Mouse (Mus musculus) MEL (cell line): ENCODE results near the gene Adipor2. TPM values are rescaled to one million over a fixed set of nuclear protein-coding genes. Genes with fewer than 3 reads are reported as not detected.

ENCODE experiments used
- DNase-seq: peaks from one replicate; pipeline ENCODE4 v3.0.0; 2011; ENCODE audit warnings: low read depth, low spot score
- H3K27ac ChIP-seq: 2 replicates; pipeline ENCODE4 v1.5.1; 2012; ENCODE audit warnings: low read depth, mild to moderate bottlenecking, control low read depth, low read length, moderate library complexity; ENCODE audit not compliant: control insufficient read depth
- H3K27me3 ChIP-seq, 2 experiments: fragments of 150-350 bp in 1 of 2; sonication (generic) in 1 of 2; 2 replicates each; pipeline ENCODE4 v1.6.1; 2012; ENCODE audit warnings: low read length in 2 of 2, mild to moderate bottlenecking in 2 of 2, improper control_type of control experiment in 1 of 2, moderate library complexity in 1 of 2; ENCODE audit not compliant: insufficient read depth in 2 of 2, control insufficient read depth in 1 of 2
- H3K36me3 ChIP-seq, 2 experiments: 2 replicates each; pipeline ENCODE4 v1.6.1; 2012 to 2014; ENCODE audit warnings: low read length in 2 of 2, improper control_type of control experiment in 1 of 2, inconsistent platforms in 1 of 2, mild to moderate bottlenecking in 1 of 2; ENCODE audit not compliant: insufficient read depth in 2 of 2, control insufficient read depth in 1 of 2
- H3K4me1 ChIP-seq, 2 experiments: fragments of 150-350 bp in 1 of 2; sonication (generic) in 1 of 2; 2 replicates each; pipeline ENCODE4 v1.6.1; 2012; ENCODE audit warnings: low read length in 2 of 2, improper control_type of control experiment in 1 of 2, mild to moderate bottlenecking in 1 of 2; ENCODE audit not compliant: insufficient read depth in 2 of 2, control insufficient read depth in 1 of 2
- H3K4me3 ChIP-seq, 2 experiments: fragments of 150-350 bp in 1 of 2; sonication (generic) in 1 of 2; 2 replicates each; pipeline ENCODE4 v1.5.1; 2012; ENCODE audit warnings: low read depth in 2 of 2, low read length in 2 of 2, mild to moderate bottlenecking in 2 of 2, moderate library complexity in 2 of 2, control low read depth in 1 of 2, improper control_type of control experiment in 1 of 2; ENCODE audit not compliant: control insufficient read depth in 1 of 2, insufficient read depth in 1 of 2
- H3K79me2 ChIP-seq: 2 replicates; pipeline ENCODE4 v1.6.1; 2012; ENCODE audit warnings: mild to moderate bottlenecking, low read length, moderate library complexity; ENCODE audit not compliant: control insufficient read depth, poor library complexity, insufficient read depth
- H3K9ac ChIP-seq: 2 replicates; pipeline ENCODE4 v1.6.1; 2012; ENCODE audit warnings: low read depth, mild to moderate bottlenecking, control low read depth, low read length, moderate library complexity; ENCODE audit not compliant: control insufficient read depth, poor library complexity, severe bottlenecking
- H3K9me3 ChIP-seq: fragments of 150-350 bp; sonication (generic); replicated peaks from 2 replicates; pipeline ENCODE4 v1.6.1; 2012; ENCODE audit warnings: mild to moderate bottlenecking, low read length, improper control_type of control experiment, moderate library complexity; ENCODE audit not compliant: insufficient read depth
- BHLHE40 ChIP-seq: IDR thresholded peaks from 2 replicates; pipeline ENCODE4 v1.6.1; 2012; ENCODE audit warnings: low read depth, mild to moderate bottlenecking, inconsistent platforms, low read length, improper control_type of control experiment, borderline replicate concordance
- CHD2 ChIP-seq: IDR thresholded peaks from 2 replicates; pipeline ENCODE4 v1.6.1; 2011; ENCODE audit warnings: low read length, improper control_type of control experiment
- ELF1 ChIP-seq: IDR thresholded peaks from 2 replicates; pipeline ENCODE4 v1.6.1; 2014; ENCODE audit warnings: low read depth, mild to moderate bottlenecking, inconsistent platforms, low read length, improper control_type of control experiment, moderate library complexity
- GABPA ChIP-seq: IDR thresholded peaks from 2 replicates; pipeline ENCODE4 v1.6.1; 2012; ENCODE audit warnings: low read depth, mild to moderate bottlenecking, inconsistent platforms, low read length, improper control_type of control experiment, moderate library complexity
- GATA1 ChIP-seq: IDR thresholded peaks from 2 replicates; pipeline ENCODE4 v1.6.1; 2011; ENCODE audit warnings: low read depth, low read length, improper control_type of control experiment
- HCFC1 ChIP-seq: IDR thresholded peaks from 2 replicates; pipeline ENCODE4 v1.6.1; 2012; ENCODE audit warnings: low read depth, mild to moderate bottlenecking, inconsistent platforms, low read length, improper control_type of control experiment, moderate library complexity
- MAFK ChIP-seq: IDR thresholded peaks from 2 replicates; pipeline ENCODE4 v1.6.1; 2011; ENCODE audit warnings: low read depth, mild to moderate bottlenecking, low read length, improper control_type of control experiment, borderline replicate concordance
- MAX ChIP-seq: IDR thresholded peaks from 2 replicates; pipeline ENCODE4 v1.6.1; 2011; ENCODE audit warnings: low read length, improper control_type of control experiment
- MYB ChIP-seq: IDR thresholded peaks from 2 replicates; pipeline ENCODE4 v1.6.1; 2011; ENCODE audit warnings: mild to moderate bottlenecking, low read depth, low read length, improper control_type of control experiment
- MYC ChIP-seq: IDR thresholded peaks from 2 replicates; pipeline ENCODE4 v1.6.1; 2011; ENCODE audit warnings: low read depth, mild to moderate bottlenecking, low read length, improper control_type of control experiment, moderate library complexity
- NELFE ChIP-seq: IDR thresholded peaks from 2 replicates; pipeline ENCODE4 v1.6.1; 2011; ENCODE audit warnings: low read depth, low read length, improper control_type of control experiment
- POLR2A ChIP-seq, 2 experiments: IDR thresholded peaks; 2 replicates each; pipeline ENCODE4 v1.6.1; 2011 to 2012; ENCODE audit warnings: low read length in 2 of 2, mild to moderate bottlenecking in 2 of 2, control low read depth in 1 of 2, improper control_type of control experiment in 1 of 2, low read depth in 1 of 2, moderate library complexity in 1 of 2; ENCODE audit not compliant: control insufficient read depth in 1 of 2, insufficient read depth in 1 of 2, poor library complexity in 1 of 2
- POLR2AphosphoS2 ChIP-seq: IDR thresholded peaks from 2 replicates; pipeline ENCODE4 v1.6.1; 2011; ENCODE audit warnings: low read length, improper control_type of control experiment
- POLR2AphosphoS5 ChIP-seq: IDR thresholded peaks from 2 replicates; pipeline ENCODE4 v1.6.1; 2012; ENCODE audit warnings: low read depth, borderline replicate concordance, mild to moderate bottlenecking, inconsistent platforms, low read length, moderate library complexity, mixed read lengths
- RAD21 ChIP-seq: IDR thresholded peaks from 2 replicates; pipeline ENCODE4 v1.6.1; 2011; ENCODE audit warnings: mild to moderate bottlenecking, low read depth, low read length, improper control_type of control experiment
- RCOR1 ChIP-seq: IDR thresholded peaks from 2 replicates; pipeline ENCODE4 v1.6.1; 2012; ENCODE audit warnings: low read depth, mild to moderate bottlenecking, inconsistent platforms, low read length, improper control_type of control experiment
- SMC3 ChIP-seq: IDR thresholded peaks from 2 replicates; pipeline ENCODE4 v1.6.1; 2011; ENCODE audit warnings: low read depth, low read length, improper control_type of control experiment
- TAL1 ChIP-seq: IDR thresholded peaks from 2 replicates; pipeline ENCODE4 v1.6.1; 2012; ENCODE audit warnings: mild to moderate bottlenecking, inconsistent platforms, low read length, moderate library complexity, mixed read lengths
- TBP ChIP-seq: IDR thresholded peaks from 2 replicates; pipeline ENCODE4 v1.8.0; 2011; ENCODE audit warnings: low read depth, low read length, improper control_type of control experiment
- UBTF ChIP-seq: IDR thresholded peaks from 2 replicates; pipeline ENCODE4 v1.6.1; 2012; ENCODE audit warnings: low read depth, mild to moderate bottlenecking, inconsistent platforms, low read length, improper control_type of control experiment, moderate library complexity, borderline replicate concordance; ENCODE audit not compliant: insufficient read depth
- USF1 ChIP-seq: IDR thresholded peaks from 2 replicates; pipeline ENCODE4 v1.6.1; 2014; ENCODE audit warnings: low read depth, mild to moderate bottlenecking, inconsistent platforms, low read length, improper control_type of control experiment, moderate library complexity
- USF2 ChIP-seq, 2 experiments: IDR thresholded peaks; 2 replicates each; pipeline ENCODE4 v1.6.1; 2011 to 2012; ENCODE audit warnings: improper control_type of control experiment in 2 of 2, low read length in 2 of 2, borderline replicate concordance in 1 of 2, inconsistent platforms in 1 of 2, low read depth in 1 of 2, mild to moderate bottlenecking in 1 of 2; ENCODE audit not compliant: insufficient read depth in 1 of 2
- ZKSCAN1 ChIP-seq: IDR thresholded peaks from 2 replicates; pipeline ENCODE4 v1.6.1; 2012; ENCODE audit warnings: low read depth, mild to moderate bottlenecking, inconsistent platforms, low read length, improper control_type of control experiment, moderate library complexity
- ZMIZ1 ChIP-seq: IDR thresholded peaks from 2 replicates; pipeline ENCODE4 v1.6.1; 2012; ENCODE audit warnings: low read depth, mild to moderate bottlenecking, inconsistent platforms, low read length, improper control_type of control experiment, moderate library complexity
- ZNF384 ChIP-seq: IDR thresholded peaks from 2 replicates; pipeline ENCODE4 v1.6.1; 2012; ENCODE audit warnings: low read depth, mild to moderate bottlenecking, inconsistent platforms, low read length, improper control_type of control experiment
- polyA plus RNA-seq, 2 experiments: library from polyadenylated mRNA; stranded (reverse) in 1 of 2; unstranded in 1 of 2; fragments of >175 nt in 1 of 2; fragments of >200 nt in 1 of 2; gene quantifications; 2 replicates each; pipeline versions ENCODE4 v1.2.1 to v1.2.4; 2012; ENCODE audit warnings: low replicate concordance in 2 of 2, low read depth in 1 of 2; ENCODE audit not compliant: insufficient read length in 2 of 2, insufficient read depth in 1 of 2, missing spikeins in 1 of 2
- total RNA-seq: library from RNA; depleted of rRNA; stranded (reverse); fragments of 300-350 nt; gene quantifications from 2 replicates; pipeline ENCODE4 v1.2.3, GENCODE M21; 2012

The Adipor2 gene
- total and polyA plus RNA-seq, 3 experiments = 37.6 to 41.3 TPM; not detected in 1

DNA sequence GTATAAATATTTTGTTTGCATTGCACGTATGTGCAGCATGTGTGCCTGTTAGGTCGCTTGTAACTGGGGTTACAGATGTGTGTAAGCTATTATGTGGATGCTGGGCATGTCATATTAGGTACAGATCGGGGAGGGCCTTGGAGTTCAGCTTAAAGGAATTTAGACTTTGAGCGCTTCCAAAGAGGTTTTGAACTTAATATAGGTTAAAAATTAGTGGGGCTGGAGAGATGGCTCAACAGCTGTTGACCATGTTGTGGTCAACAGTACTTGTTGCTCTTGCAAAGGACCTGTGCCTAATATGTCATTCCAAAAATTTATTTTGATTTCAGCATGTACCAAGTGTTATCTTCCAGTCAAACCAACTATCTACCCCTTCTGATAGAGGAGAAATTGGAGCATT, 12.7 kb downstream of the Adipor2 start:
- Histone ChIP-seq H3K9me3 (no peaks in the 10 kb centered on the region), H3K4me1 (peaks cover 2 to 11% of the 10 kb centered on the region in 2 experiments; a peak in 3 of 4 replicates), H3K9ac (no peak overlapping the region), H3K27me3 (no peaks in the 10 kb centered on the region), H3K79me2 (no peaks in the 10 kb centered on the region), H3K36me3 (peaks cover 0 to 8% of the 10 kb centered on the region in 2 experiments; a peak in 2 of 4 replicates), H3K27ac (no peak overlapping the region), H3K4me3 (no peak overlapping the region)
- TF ChIP-seq MAX = no peak
- TF ChIP-seq MYB = no peak
- TF ChIP-seq RAD21 = no peak
- TF ChIP-seq POLR2AphosphoS2 = no peak
- no peak for TF ChIP-seq MYC
- no peak for TF ChIP-seq USF1
- no peak for TF ChIP-seq SMC3
- TF ChIP-seq POLR2A (IDR thresholded peaks at IDR 0.05; ENCODE audit: control insufficient read depth in 1 of 2, insufficient read depth in 1 of 2, low read depth in 1 of 2, low read length in 2 of 2, poor library complexity in 1 of 2) = no peak
- no peak for TF ChIP-seq ZKSCAN1
- no peak for TF ChIP-seq UBTF
- no peak for TF ChIP-seq MAFK
- TF ChIP-seq ZMIZ1 = no peak
- TF ChIP-seq CHD2 = no peak
- no peak for TF ChIP-seq HCFC1
- no peak for TF ChIP-seq USF2 (IDR thresholded peaks at IDR 0.05; ENCODE audit: borderline replicate concordance in 1 of 2, insufficient read depth in 1 of 2, low read depth in 1 of 2, low read length in 2 of 2)
- TF ChIP-seq NELFE = no peak
- DNase-seq = no peak

DNA sequence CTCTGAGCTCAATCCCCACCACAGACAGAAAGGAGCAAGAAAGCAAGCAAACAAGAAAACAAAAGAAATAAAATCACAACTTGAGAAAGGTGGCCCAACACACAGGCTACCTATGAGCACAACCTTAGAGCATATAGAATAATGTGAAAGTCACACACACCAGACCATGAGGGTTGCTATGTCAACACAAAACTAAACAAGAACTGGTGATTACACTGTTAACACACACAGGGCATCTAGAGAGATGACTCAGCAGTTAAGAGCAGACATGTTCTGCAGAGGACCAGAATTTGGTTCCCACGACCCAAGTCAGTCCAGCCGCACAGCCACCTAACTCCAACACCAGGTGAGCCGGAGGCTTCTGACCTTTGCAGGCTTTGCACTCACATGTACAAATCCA, 14.5 kb downstream of the Adipor2 start:
- H3K4me1 ChIP-seq = peaks cover 2 to 10% of the 10 kb centered on the region in 2 experiments; a peak in 3 of 4 replicates
- no peak for TF ChIP-seq GABPA
- no peak for TF ChIP-seq NELFE
- TF ChIP-seq SMC3 = no peak
- no peak for TF ChIP-seq USF1
- TF ChIP-seq RCOR1 = no peak
- no peak for TF ChIP-seq GATA1
- no peak for TF ChIP-seq ELF1
- TF ChIP-seq TAL1 = no peak
- TF ChIP-seq POLR2AphosphoS5 = no peak
- TF ChIP-seq BHLHE40 = no peak
- no peak for TF ChIP-seq POLR2AphosphoS2
- TF ChIP-seq ZNF384 = no peak
- TF ChIP-seq TBP = no peak
- no peak for TF ChIP-seq MAX
- TF ChIP-seq USF2 (IDR thresholded peaks at IDR 0.05; ENCODE audit: borderline replicate concordance in 1 of 2, insufficient read depth in 1 of 2, low read depth in 1 of 2, low read length in 2 of 2) = no peak

More for the DNA sequence above, 14.5 kb downstream of the Adipor2 start:
- Histone ChIP-seq H3K9me3 (no peaks in the 10 kb centered on the region), H3K79me2 (no peaks in the 10 kb centered on the region), H3K27me3 (no peaks in the 10 kb centered on the region), H3K9ac (no peak overlapping the region), H3K27ac (no peak overlapping the region), H3K36me3 (peaks cover 0 to 8% of the 10 kb centered on the region in 2 experiments; a peak in 2 of 4 replicates), H3K4me3 (no peak overlapping the region)
- no peak for DNase-seq
